12 mouse cellular contexts compared by ENCODE assay signal in the genomic region with DNA sequence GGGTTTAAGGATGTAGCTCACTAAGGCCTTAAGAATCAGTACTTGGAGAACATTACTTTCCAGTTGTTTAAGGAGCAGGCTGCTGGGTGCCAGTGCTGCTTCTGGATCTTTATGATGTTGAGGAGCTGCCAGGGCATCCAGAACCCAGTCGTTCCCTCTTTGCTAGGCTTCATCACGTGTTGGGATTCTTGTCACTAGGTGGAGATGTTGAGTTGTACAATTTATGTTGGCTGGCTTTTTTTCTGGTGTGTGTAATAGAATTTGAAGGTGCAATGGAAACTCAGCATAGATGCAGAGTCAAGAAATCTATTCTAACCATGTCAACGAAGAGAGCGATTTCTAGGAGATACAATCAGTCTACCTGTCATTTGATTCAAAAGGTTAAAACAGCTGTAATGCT.
DNase-seq lines count a peak whose midpoint lies in the region; ATAC-seq and TF ChIP-seq lines count a peak whose summit lies in the region.
"Had no signal": no experiment of that assay in that cellular context is flagged by ENCODE, and none has a peak within 500 bp of the region (broad histone marks: within the 10 kb centered on the region; RNA-seq: fewer than 3 reads in every experiment).

No protein-coding gene starts in this region.

- no peak overlapping the region for H3K27ac ChIP-seq in forebrain, embryonic 14.5 days (ENCODE audit: low read depth, low read length)
- no peak overlapping the region for H3K27ac ChIP-seq in forebrain, embryonic 15.5 days (replicated peaks)
- no peak overlapping the region for H3K27ac ChIP-seq in liver, adult 2 months (replicated peaks; ENCODE audit: insufficient read depth, low read depth, low read length)
- H3K27ac ChIP-seq in liver, embryonic 11.5 days (ENCODE audit: low read depth, low read length), result no peak overlapping the region
- H3K27ac ChIP-seq in stomach, postnatal 0 days (replicated peaks), result no peak overlapping the region
- H3K27ac ChIP-seq: liver, embryonic 14.5 days had no signal

- no peaks in the 10 kb centered on the region for H3K27me3 ChIP-seq in forebrain, embryonic 14.5 days (replicated peaks; ENCODE audit: control insufficient read depth, insufficient read depth, low read length)
- H3K27me3 ChIP-seq in forebrain, embryonic 15.5 days, result no peaks in the 10 kb centered on the region
- H3K27me3 ChIP-seq in liver, adult 2 months (ENCODE audit: control insufficient read depth, insufficient read depth, low read length), result no peaks in the 10 kb centered on the region
- no peaks in the 10 kb centered on the region for H3K27me3 ChIP-seq in liver, embryonic 11.5 days (replicated peaks; ENCODE audit: control insufficient read depth, insufficient read depth, low read length)
- H3K27me3 ChIP-seq in stomach, postnatal 0 days (ENCODE audit: control insufficient read depth, insufficient read depth, low read length), result no peaks in the 10 kb centered on the region

- TF ChIP-seq CTCF in liver, adult 2 months (IDR thresholded peaks at IDR 0.05; ENCODE audit: low read depth, low read length), result no peak
- TF ChIP-seq CTCF in stomach, postnatal 0 days (IDR thresholded peaks at IDR 0.05; ENCODE audit: low read depth), result peak; percentile 72

- no peak for TF ChIP-seq EP300 in stomach, postnatal 0 days (optimal IDR thresholded peaks at IDR 0.05)

- H3K4me1 ChIP-seq in forebrain, embryonic 14.5 days (ENCODE audit: control insufficient read depth, insufficient read depth, low read length), result peaks cover 4% of the 10 kb centered on the region; the same call in 1 of the 2 replicates
- H3K4me1 ChIP-seq in forebrain, embryonic 15.5 days, result peaks cover 5% of the 10 kb centered on the region
- H3K4me1 ChIP-seq in liver, adult 2 months (ENCODE audit: control insufficient read depth, insufficient read depth, low read length), result no peaks in the 10 kb centered on the region
- H3K4me1 ChIP-seq in liver, embryonic 11.5 days (replicated peaks; ENCODE audit: control insufficient read depth, insufficient read depth, low read length), result no peaks in the 10 kb centered on the region
- H3K4me1 ChIP-seq in stomach, postnatal 0 days (replicated peaks; ENCODE audit: control insufficient read depth, insufficient read depth), result no peaks in the 10 kb centered on the region

- no peaks in the 10 kb centered on the region; the same call in 1 of the 2 replicates for H3K79me2 ChIP-seq in liver, adult 2 months (ENCODE audit: control insufficient read depth, insufficient read depth, low read length)

- peak; percentile 34 for DNase-seq in forebrain, embryonic 14.5 days (ENCODE audit: low spot score)
- DNase-seq in liver, adult 2 months (ENCODE audit: extremely low read depth, low read depth, low spot score), result peak; percentile 50
- DNase-seq in liver, embryonic 11.5 days (ENCODE audit: low spot score), result no peak
- DNase-seq in embryo, embryonic 11 days, result peak; percentile 29
- DNase-seq in stomach, postnatal 0 days (ENCODE audit: low spot score), result no peak
- DNase-seq in adipocyte (ENCODE audit: low spot score), result no peak
- no peak for DNase-seq in gastrocnemius, adult 18-20 months (ENCODE audit: low spot score)
- DNase-seq: cerebellum, adult 11-12 months; right cerebral cortex, postnatal 14 days had no signal

- no peak overlapping the region for H3K4me3 ChIP-seq in forebrain, embryonic 14.5 days (ENCODE audit: low read depth, low read length)
- no peak overlapping the region for H3K4me3 ChIP-seq in forebrain, embryonic 15.5 days
- H3K4me3 ChIP-seq in liver, adult 2 months (ENCODE audit: insufficient read depth, low read depth, low read length), result no peak overlapping the region
- H3K4me3 ChIP-seq in liver, embryonic 11.5 days (ENCODE audit: low read depth, low read length), result no peak overlapping the region
- H3K4me3 ChIP-seq in stomach, postnatal 0 days (ENCODE audit: low read depth, low read length), result no peak overlapping the region

- ATAC-seq in forebrain, embryonic 14.5 days, result no peak
- no peak for ATAC-seq in forebrain, embryonic 15.5 days (replicated peaks)
- no peak for ATAC-seq in liver, embryonic 11.5 days (replicated peaks; ENCODE audit: low FRiP score)
- no peak for ATAC-seq in stomach, postnatal 0 days (ENCODE audit: low FRiP score, low TSS enrichment)
- ATAC-seq: forebrain, embryonic 16.5 days had no signal

- no peak overlapping the region for H3K4me2 ChIP-seq in forebrain, embryonic 14.5 days (ENCODE audit: low read length)
- H3K4me2 ChIP-seq in forebrain, embryonic 15.5 days (replicated peaks), result no peak overlapping the region
- H3K4me2 ChIP-seq in liver, embryonic 11.5 days, result no peak overlapping the region
- H3K4me2 ChIP-seq in stomach, postnatal 0 days (replicated peaks; ENCODE audit: low read depth), result no peak overlapping the region

- no peak for TF ChIP-seq POLR2A in liver, adult 2 months (IDR thresholded peaks at IDR 0.05; ENCODE audit: extremely low read depth, insufficient read depth, low read length)

- H3K9ac ChIP-seq in forebrain, embryonic 14.5 days (ENCODE audit: low read length), result no peak overlapping the region
- no peak overlapping the region for H3K9ac ChIP-seq in forebrain, embryonic 15.5 days (replicated peaks)
- no peak overlapping the region for H3K9ac ChIP-seq in liver, adult 2 months (ENCODE audit: low read depth, low read length)
- H3K9ac ChIP-seq in liver, embryonic 11.5 days (ENCODE audit: low read depth, low read length), result no peak overlapping the region
- no peak overlapping the region for H3K9ac ChIP-seq in stomach, postnatal 0 days (ENCODE audit: low read length)
- H3K9ac ChIP-seq: liver, embryonic 14.5 days had no signal

- H3K9me3 ChIP-seq in forebrain, embryonic 14.5 days (replicated peaks; ENCODE audit: control insufficient read depth, low read length), result no peaks in the 10 kb centered on the region
- H3K9me3 ChIP-seq in forebrain, embryonic 15.5 days, result no peaks in the 10 kb centered on the region
- H3K9me3 ChIP-seq in liver, embryonic 11.5 days (ENCODE audit: control insufficient read depth, low read length), result no peaks in the 10 kb centered on the region
- H3K9me3 ChIP-seq in stomach, postnatal 0 days (ENCODE audit: control insufficient read depth, low read length), result no peaks in the 10 kb centered on the region

- WGBS in forebrain, embryonic 14.5 days, result 57% methylated on average over 4 of the region's 4 CpGs
- WGBS in forebrain, embryonic 15.5 days, result 54% methylated on average over 4 of the region's 4 CpGs
- WGBS in liver, adult 2 months, result 42% methylated on average over 4 of the region's 4 CpGs
- 58% methylated on average over 4 of the region's 4 CpGs for WGBS in liver, embryonic 11.5 days
- 42% methylated on average over 4 of the region's 4 CpGs for WGBS in stomach, postnatal 0 days

- H3K36me3 ChIP-seq in forebrain, embryonic 14.5 days (ENCODE audit: control insufficient read depth, insufficient read depth, low read length), result no peaks in the 10 kb centered on the region
- H3K36me3 ChIP-seq in forebrain, embryonic 15.5 days, result no peaks in the 10 kb centered on the region
- peaks cover 17% of the 10 kb centered on the region for H3K36me3 ChIP-seq in liver, adult 2 months (ENCODE audit: control insufficient read depth, insufficient read depth, low read length)
- H3K36me3 ChIP-seq in liver, embryonic 11.5 days (ENCODE audit: control insufficient read depth, insufficient read depth, low read length), result no peaks in the 10 kb centered on the region
- no peaks in the 10 kb centered on the region for H3K36me3 ChIP-seq in stomach, postnatal 0 days (ENCODE audit: control insufficient read depth, insufficient read depth, low read length)

Comparison
In these comparisons a context has a peak if more than half of its experiments do, and no peak if none do; other contexts are left out.
1. DNase-seq: peak in forebrain, embryonic 14.5 days (single experiment), liver, adult 2 months (single experiment) and embryo, embryonic 11 days (single experiment); none in liver, embryonic 11.5 days (single experiment), stomach, postnatal 0 days (single experiment), adipocyte (single experiment) and gastrocnemius, adult 18-20 months (single experiment).